Mouse (Mus musculus) brain, embryonic 14.5 days (tissue): Measurements from ENCODE around the gene Hddc3. TPM values are rescaled to one million over a fixed set of nuclear protein-coding genes. Genes with fewer than 3 reads are reported as not detected.

ENCODE experiments used
- DNase-seq: peaks from one replicate; pipeline ENCODE4 v3.0.0-alpha.2; 2011; ENCODE audit warnings: low read depth
- CTCF ChIP-seq: fragments of 200-500 bp; IDR thresholded peaks from 2 replicates; pipeline ENCODE4 v1.5.1; 2012; ENCODE audit warnings: inconsistent platforms, mild to moderate bottlenecking, moderate library complexity, borderline replicate concordance; ENCODE audit not compliant: insufficient read depth, insufficient read length; ENCODE audit errors: extremely low read depth
- POLR2A ChIP-seq: fragments of 200-500 bp; IDR thresholded peaks from 2 replicates; pipeline ENCODE4 v1.6.1; 2012; ENCODE audit warnings: mild to moderate bottlenecking, inconsistent platforms, borderline replicate concordance; ENCODE audit not compliant: poor library complexity, insufficient read depth, insufficient read length, severe bottlenecking; ENCODE audit errors: extremely low read depth
- polyA plus RNA-seq: library from polyadenylated mRNA; depleted of rRNA; stranded (reverse); fragments of >200 nt; gene quantifications from 2 replicates; pipeline ENCODE4 v1.2.3, GENCODE M21; 2012

The Hddc3 gene
- polyA plus RNA-seq, 1 experiment = 45.0 TPM

DNA sequence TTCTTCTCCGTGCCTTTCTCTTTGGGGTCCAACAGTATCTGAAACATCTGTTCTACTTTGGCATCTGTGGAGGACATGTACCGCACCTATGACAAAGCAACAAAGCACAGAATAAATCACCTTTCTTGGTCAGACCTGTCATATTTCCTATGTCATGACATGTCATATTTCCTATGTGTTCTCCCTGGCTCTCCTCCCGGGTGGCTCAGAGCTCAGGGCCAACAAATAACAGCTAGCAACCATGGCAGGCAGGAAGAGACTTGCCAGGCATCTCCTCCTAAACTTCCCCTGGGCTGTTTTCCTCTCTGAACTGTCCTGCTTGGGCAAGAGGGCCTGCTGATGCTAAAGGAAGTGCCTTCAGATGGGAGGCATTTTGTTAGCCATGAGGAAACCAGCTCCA lies 6.0 kb upstream of the Hddc3 start:
- TF ChIP-seq CTCF = no peak
- TF ChIP-seq POLR2A = no peak

DNA sequence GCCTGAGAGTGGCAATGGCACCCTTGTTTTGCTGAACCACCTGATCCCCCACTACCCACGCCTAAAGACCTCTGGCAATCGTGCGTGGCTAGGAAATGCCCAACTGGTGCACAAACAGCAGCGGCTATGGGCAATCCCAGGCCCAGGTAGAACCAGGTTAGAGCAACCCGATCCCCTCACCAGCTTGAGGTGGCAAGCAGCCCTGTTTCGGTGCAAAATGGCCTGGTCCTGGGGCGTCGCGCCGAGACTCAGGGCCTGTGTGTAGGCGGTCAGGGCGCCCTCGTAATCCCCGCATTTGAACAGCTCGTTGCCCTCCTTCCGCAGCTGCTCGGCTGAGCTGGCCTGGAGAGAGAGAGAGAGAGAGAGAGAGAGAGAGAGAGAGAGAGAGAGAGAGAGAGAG lies 3.5 kb upstream of the Hddc3 start:
- DNase-seq = peak; percentile 69
- TF ChIP-seq CTCF (no peak), POLR2A (no peak)

More for the DNA sequence above, 6.0 kb upstream of the Hddc3 start:
- no peak for DNase-seq

DNA sequence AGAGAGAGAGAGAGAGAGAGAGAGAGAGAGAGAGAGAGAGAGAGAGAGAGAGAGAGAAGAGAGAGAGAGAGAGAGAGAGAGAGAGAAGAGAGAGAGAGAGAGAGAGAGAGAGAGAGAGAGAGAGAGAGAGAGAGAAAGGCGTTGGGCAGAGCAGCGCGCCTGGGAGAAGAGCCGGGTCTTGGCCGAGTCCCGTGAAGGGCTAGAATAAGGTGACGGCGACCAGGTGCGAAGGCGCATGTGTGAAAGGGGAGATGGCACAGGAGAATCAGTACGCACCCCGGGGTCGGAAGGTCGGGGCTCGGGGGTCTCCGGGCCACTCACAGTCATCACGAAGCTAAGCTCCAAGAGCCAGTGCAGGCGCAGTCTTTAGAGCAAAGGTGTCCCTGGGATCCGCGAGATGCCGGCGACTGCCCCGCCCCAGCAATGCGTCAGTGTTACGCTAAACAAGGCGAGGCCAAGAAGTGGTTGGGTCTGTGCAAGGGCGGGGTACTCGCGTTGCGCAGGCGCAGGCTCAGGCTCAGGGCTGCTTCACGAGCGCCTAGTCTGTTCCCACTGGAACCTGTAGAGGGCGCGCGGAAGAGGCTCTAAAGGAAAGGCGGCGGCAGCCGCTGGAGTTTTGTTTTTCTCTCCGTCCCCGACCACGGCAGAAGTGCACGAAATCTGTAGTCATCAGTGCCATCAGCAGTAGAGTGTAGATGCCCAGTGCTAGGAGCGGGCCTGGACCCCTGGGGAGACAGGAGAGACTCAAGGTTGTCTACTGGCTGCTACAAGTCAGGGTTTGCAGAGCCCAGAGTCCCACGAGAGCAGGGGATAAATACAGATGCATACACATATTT lies 2.9 kb upstream of the Hddc3 start:
- peak; percentile 99 for DNase-seq
- TF ChIP-seq POLR2A (peak; percentile 30; the same call in 1 of the 2 replicates), CTCF (peak; percentile 83)

DNA sequence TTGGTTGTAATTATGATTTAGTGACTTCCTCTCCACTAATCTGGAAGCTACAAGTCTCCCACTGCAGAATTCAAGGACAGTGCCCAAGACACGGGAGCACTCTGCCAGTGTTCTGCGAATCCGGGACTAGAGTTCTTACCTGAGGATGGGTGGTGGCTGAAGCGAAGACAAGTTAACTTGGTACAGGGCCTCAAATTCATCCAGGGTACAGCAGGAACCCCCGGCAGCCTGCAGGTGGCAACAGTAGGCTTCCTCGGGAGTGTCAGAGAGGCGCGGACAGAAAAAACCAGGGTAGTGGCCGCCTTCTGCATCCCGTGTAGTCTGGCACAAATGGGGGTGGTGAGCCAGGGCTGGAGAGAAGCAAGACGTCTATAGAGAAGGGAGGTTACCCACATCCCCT lies 2.1 kb upstream of the Hddc3 start, which contains the start of gene Unc45a:
Gene Unc45a, minus strand, starts transcription at position 213 of the 400 bp plus-strand sequence.
- peak; percentile 72 for TF ChIP-seq CTCF
- TF ChIP-seq POLR2A = no peak
- peak; percentile 85 for DNase-seq

DNA sequence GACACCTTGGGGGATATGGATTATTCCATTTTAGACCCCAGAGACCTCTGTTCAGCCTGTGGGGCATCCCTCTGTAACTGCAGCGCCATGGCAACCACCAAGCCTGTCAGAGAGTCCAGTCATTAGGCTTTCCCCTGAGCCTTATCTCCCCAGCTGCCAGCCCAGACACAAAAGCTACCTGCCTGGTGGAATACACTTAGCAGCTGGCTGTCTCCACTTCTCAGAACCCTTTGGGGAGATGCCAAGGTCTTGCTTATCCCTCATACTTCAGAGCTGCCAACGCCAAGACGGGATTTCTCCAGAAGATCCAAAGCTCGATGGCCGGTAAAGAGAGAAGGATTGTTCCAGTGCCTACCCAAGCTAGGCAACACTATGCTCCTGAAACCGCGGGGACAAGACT lies 1.1 kb upstream of the Hddc3 start:
- no peak for TF ChIP-seq POLR2A
- TF ChIP-seq CTCF = no peak
- DNase-seq = peak; percentile 28

DNA sequence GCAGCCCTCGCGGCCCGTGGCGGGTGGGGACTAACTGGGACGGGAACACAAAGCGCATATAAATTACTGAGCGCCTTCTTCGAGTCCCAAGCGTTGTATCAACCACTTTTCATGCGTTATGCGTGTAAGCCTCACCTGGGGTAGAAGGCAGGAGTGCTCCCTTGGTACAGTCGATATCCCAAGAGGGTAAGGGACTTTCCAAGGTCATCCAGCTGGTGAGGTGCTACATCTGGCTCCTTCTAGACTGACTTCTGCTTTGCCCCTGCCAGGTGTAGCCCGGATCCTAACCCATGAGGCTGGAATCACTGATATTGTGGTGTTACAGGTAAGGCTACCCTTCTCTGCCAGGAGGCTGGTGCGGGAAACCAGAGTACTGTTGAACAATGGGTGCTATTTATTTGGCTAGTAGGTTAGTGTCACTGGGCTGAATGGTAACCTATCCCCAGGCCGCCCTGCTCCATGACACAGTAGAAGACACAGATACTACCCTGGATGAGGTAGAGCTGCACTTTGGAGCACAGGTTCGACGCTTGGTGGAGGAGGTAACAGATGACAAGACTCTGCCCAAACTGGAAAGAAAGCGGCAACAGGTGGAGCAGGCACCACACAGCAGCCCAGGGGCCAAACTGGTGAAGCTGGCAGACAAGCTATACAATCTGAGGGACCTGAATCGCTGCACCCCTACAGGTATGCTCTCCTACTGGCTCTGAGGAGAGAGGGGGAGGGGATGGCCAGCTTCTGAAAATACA lies 540 bp downstream of the Hddc3 start:
- TF ChIP-seq POLR2A (no peak), CTCF (no peak)
- no peak for DNase-seq

DNA sequence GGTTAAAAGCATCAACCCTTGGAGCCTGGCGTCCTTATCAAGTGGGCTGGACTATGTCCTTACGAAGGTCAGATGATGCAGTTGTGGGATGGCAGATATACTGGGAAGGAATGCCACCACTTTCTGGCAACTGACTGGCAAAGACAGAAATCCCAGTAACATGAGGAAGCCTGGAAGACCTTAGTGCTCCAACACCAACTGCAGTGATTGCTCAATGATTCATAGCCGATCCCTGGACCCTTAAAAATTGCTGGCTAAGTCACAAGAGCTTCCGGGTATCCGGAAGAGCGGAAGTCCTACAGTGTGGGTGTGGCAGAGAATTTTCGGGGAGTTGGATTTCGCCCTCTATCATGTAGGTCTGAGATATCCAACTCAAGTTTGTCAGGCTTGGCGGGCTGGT lies 3.3 kb downstream of the Hddc3 start:
- TF ChIP-seq POLR2A (no peak), CTCF (no peak)
- no peak for DNase-seq

DNA sequence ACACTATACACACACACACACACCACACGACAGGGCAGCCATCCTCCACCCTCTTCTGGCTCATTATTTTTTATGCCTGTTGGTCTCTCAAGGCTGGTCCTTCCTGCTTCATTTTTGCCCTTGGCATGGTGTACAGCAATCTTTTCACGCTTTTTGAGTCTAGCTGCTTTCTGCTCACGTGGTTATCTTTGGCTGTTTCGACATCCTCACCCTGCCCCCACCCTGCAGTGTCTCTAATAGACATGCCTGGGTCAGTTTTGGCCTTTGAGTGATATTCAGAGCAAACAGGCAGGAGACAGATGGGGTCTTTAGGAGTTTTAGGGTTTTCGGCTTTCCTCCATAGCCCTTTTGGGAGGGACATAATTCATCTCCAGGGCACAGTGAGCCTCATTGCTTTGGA lies 3.9 kb downstream of the Hddc3 start:
- TF ChIP-seq POLR2A = no peak
- TF ChIP-seq CTCF = no peak

DNA sequence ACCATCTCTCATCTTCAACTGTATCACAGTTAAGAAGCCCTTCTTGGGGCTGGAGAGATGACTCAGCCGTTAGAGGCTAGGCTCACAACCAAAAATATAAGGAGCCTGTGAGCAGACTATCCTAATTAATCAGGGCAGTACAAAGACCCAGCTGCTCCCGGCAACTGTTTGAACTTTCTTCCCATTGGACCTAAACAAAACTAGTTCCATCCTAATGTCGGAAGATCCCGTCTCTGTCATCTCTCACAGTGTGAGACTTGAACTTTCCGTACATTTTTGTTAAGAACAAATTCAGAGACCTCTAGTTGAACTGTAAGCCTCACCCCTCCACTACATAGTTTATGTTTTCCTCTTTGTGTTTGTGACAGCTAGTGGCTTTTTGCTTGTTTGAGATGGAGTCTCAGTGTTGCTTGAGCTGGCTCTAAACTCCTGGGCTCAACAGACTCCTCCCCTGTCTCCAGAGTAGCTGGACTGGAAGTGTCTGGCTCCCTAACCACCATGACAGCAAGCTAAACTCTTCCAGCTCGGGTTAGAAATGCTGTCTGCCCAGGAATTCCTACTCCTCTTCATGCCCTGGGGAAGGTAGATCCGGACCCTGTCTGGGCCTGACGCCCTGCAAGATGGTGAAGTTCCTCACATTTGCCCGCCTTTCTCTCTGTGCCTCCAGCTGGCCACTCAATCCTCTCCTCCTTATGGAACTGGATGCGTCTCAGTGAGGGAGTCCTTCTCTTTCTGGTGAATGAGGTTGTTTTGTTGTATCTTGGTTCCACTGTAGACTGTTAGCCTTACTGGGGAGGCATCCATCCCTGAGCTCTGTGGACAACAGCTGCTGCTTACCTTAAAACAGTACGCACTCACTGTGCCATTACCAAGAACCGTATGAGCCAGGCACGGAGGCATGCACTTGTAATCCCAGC lies 5.0 kb downstream of the Hddc3 start:
- no peak for TF ChIP-seq CTCF
- no peak for TF ChIP-seq POLR2A
- DNase-seq = no peak

More for the DNA sequence above, 3.9 kb downstream of the Hddc3 start:
- no peak for DNase-seq

DNA sequence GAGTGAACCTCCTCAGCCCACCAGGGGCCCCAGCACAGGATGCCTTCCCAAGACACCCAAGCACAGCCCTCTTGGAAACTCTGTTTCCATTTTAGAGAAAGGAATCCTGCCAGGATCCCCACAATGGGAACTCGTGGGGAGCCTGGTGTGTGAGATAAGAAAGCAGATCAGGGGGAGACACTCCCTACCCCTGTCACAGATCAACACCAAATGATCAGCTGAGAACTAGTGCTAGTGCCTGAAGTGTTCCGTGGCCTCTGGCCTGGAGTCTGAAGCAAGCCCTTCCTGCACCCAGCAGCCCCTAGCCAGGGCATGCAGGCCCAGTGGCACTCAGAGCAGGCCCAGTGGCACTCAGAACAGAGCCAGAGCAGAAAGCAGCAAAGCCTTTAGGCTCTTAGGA lies 7.9 kb downstream of the Hddc3 start:
- TF ChIP-seq CTCF (no peak), POLR2A (no peak)

DNA sequence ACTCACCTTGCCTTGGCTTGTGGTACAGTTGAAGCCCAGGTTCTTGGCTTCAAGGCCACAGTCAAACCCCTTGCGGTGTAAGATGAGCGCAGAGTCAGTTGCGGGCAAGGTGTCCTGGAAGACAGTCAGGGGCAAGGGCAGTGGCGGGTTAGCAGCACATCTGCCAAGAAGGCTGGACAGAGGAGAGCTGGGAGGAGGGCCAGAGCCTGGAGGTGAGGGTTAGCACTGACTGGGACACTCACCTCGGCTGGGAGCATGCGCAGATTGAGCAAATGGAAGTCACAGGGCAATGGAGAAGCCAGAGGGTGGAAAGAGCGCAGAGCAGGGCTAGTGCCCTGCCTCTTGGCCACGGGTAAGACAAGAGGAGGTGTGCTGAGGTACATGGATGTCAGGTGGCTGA lies 10.0 kb downstream of the Hddc3 start:
- no peak for DNase-seq
- TF ChIP-seq POLR2A (no peak), CTCF (no peak)

More for the DNA sequence above, 7.9 kb downstream of the Hddc3 start:
- DNase-seq = no peak

DNA sequence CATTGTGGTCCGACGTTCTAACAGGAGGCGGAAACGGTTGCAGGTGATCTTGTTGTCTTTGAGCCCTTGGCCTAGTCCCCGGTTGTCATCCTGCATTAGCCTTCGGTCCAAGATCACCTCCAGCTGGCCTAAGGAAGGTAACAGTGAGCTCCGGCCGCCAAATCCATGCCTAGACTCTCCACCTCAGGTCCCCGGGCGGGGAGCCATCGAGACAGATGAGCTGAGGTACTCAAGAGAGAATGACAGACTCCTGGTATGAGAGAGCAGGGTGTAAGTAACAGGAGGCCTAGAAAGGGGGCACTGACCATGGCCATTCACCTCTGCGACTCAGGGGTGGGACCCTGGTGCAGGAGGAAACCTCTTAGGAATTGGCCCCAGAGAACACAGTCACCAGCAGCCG lies 13.4 kb downstream of the Hddc3 start:
- TF ChIP-seq POLR2A (no peak), CTCF (no peak)
- no peak for DNase-seq
